Mouse (Mus musculus): ENCODE measurements around the gene Elavl1.
"Not testable (repeated sequence)": the region's sequence is repeated elsewhere in the genome, so short reads cannot be mapped to it uniquely, and the experiment has no call there.

Gene Elavl1

DNA sequence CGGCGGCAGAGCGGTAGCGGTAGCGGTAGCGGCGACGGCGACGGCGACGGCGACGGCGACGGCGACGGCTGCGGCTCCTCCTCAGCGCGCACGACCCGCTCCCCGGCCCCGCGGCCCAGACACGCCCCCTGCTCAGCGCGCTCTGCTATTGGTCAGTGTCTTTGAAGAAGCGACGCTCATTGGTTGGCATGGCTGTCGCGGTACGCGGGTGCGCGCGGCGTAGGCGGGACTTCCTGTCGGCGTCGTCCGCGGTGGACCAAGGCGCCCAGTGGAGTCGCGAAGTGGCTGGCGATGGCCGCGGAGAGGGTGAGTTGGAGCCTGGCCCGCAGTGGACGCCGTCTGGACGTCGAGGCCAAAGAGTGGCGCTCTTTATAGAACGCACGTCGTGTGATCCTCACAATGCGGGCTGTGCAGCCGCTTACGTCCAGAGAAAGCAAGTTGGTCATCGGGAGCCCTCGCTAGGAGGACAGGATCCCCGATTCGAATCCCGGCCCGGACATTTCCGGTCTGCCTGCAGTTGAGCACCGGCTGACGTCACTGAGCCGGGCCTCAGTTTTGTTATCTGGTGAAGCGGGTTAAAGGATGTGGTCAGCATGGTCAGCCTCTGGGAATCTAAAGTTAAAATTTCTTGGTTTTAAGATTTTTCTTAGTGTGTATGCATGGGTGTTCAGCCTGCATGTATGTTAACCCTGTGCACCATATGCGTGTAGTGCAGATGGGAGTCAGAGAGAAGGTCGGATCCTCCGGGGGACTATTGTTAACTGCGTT lies at the start of gene Elavl1, which contains the start of gene Ccl25:
TSS of gene Elavl1 (minus strand) at position 431 of the 768 bp plus-strand sequence.
TSS of gene Ccl25 (plus strand) at position 228 of the 768 bp plus-strand sequence.
- peak; percentile 95 to 98 for DNase-seq (ENCODE audit: low spot score in 2 of 2)

DNA sequence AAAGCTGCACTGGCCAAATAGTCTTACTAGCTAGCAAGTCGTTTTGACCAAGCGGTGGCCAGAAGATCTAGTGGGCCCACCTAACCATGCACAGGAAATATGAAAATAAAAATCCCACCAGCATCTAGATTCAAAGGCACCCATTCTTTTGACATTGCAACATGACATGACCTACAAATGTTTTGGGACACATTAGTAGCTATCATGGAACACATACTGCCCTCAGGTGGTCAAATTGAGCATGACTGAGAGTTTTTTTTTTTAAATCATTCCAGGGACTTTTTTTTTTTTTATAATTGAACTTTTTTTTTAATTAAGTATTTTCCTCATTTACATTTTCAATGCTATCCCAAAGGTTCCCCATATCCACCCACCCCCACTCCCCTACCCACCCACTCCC lies 47.4 kb upstream of the Elavl1 start:
- no peak for DNase-seq (ENCODE audit: low spot score in 2 of 2)

DNA sequence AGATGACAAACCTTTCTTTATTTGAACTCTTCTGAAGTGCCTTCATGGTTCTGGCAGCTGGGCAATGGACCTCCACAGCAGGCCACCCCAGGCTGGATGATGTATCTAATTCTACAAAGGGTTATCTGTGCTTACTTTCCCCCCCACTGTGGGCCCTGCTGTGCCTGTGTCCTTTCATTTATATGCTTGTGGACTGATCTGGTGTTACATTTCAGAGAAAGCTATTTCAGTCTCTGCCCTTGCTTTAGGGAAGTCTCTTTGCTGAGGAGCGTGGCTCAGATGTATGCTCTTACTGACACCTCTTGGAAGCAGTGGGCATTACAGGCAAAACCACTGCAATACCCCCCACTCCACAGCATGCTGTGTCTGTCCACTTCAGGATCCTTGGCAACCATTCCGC lies 44.9 kb upstream of the Elavl1 start:
- no peak for DNase-seq (ENCODE audit: low spot score in 2 of 2)

DNA sequence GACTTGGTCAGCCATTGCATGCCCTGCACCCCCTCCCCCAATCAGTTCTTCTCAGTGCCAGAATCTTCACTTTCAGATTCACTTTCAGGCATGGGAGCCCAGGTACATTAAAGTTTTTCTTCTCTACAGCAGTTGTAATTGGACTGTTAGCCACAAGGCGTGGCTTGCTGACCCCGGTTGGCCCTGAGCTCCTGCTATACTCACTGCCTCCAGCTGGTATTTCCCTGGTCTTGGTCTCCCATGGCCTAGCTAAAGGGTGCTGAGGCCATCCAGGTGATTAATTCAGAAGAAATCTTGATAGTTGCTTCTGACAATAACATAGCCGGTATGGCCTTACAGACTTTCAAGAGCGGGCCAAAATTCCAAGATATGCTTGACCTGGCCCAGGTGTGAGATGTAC lies 43.3 kb upstream of the Elavl1 start:
- DNase-seq (ENCODE audit: low spot score in 2 of 2): no peak

DNA sequence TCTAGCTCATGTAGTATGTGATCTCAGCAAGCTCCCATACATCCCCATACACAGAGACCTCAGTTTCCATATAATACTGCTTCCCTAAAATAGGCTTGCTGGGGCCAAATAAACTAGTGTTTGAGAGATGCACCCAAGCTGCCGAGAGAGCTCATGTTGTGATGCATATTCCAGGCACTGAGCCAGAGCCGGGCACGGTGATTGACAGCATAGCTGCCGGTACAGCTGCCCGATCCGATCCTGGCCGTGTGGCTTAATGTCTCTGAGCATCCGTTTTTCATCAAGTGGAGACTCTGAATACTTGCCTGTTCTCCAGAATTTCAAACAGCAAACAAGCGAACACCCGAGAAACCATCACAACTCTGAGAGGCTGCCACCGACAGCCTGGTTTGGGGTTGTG lies 42.6 kb upstream of the Elavl1 start:
- DNase-seq (ENCODE audit: low spot score in 2 of 2): no peak

DNA sequence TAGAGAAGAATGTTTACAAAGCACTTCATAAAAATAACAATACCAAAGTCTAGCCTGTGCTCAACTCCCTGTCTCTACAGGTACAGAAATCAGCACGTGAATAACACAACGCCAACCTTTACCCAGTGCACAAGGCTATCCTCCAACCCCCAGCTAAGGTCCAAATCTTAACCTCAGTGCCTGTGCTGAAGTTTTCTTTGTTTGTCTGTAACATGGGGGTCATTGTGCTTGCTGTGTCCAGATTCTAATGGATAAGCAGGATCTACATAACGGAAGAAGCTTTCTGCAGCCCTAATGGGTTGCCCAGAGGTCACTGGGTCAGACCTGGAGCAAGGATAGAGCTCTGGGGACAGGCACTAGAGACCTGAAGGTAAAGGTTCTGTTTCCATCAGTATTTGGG lies 41.0 kb upstream of the Elavl1 start:
- no peak for DNase-seq (ENCODE audit: low spot score in 2 of 2)

DNA sequence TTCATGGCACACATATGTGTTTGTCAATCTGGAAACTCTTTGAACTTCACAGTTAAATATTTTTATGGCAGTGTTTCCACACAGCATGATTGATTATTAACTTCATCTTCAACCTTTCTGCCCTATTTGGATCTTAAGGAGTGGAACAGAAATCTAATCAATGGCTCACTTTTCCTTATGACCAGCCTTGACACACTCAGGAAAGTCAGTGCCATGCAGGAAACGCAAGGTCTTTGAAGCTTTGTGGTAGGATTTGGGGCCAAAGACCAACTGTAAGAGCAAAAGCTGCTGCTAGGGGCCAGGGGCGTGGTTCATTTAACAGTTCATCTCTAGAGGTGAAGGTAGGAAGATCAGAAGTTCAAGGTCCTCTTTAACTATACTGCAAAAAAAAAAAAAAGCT lies 35.7 kb upstream of the Elavl1 start:
- no peak for DNase-seq (ENCODE audit: low spot score in 2 of 2)

DNA sequence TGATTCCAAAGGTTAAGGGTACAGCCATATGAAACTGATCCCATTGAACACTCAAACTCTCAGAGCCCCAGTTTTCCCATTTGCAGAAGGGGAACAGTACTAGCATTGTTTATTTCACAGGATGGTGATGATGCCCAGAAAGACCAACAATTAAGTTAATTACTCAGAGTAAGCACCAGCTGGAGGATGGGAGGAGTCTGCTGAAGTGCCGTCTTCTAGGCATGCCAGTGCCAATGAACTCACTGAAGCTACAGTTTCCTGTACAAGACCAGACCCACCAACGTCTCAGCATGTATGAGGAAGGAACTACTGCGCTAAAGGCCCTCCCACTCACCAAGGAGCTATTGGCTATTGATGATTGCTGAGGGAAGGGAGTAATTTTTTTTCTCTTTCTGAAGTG lies 34.1 kb upstream of the Elavl1 start:
- no peak for DNase-seq (ENCODE audit: low spot score in 2 of 2)

DNA sequence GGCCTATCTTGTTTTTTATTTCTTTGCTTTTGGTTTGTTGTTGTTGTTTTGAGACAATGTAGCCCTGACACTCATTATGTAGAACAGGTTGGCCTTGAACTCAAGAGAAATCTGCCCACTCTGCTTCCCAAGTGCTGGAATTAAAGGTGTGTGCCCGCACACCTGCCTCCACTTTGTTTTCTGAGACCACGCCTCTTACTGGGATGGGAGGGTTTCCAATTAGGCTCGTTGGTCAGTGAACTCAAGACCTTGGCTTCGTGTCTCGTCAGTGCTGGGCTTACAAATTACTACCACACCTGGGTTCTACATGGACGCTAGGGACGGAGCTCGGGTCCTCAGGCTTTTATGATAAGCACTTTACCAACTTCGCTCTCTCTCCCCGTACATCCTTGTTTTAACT lies 30.2 kb upstream of the Elavl1 start:
- no peak for DNase-seq (ENCODE audit: low spot score in 2 of 2)

DNA sequence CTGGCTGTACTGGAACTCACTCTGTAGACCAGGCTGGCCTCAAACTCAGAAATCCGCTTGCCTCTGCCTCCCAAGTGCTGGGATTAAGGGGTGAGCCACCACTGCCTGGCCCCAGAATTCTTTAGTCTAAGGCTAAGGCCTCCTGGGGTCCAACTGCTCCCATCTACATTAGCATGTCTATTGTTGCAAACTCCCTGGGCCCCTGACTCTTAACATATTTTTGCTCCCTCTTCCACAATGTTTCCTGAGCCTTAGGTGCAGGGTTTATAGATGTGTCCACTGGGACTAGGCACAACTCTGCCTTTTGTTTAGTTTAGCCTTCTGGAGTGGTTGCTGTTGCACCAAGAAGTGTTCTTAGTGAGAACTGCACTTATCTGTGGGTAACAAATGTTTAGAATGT lies 29.3 kb upstream of the Elavl1 start:
- no peak for DNase-seq (ENCODE audit: low spot score in 2 of 2)

DNA sequence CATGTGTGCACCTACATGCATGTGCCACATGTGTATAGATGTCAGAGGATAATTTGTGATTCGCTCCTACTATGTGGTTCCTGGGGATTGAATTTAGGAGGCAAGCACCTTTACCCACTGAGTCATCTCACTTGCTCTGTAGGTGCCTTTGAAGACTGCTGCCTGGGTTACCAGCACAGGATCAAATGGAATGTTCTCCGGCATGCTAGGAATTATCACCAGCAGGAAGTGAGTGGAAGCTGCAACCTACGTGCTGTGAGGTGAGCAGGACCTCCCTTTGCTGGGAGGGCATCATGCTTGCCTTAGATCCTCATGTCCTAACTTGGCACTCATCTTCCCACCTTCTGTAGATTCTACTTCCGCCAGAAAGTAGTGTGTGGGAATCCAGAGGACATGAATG lies 28.5 kb upstream of the Elavl1 start:
- DNase-seq (ENCODE audit: low spot score in 2 of 2): no peak

DNA sequence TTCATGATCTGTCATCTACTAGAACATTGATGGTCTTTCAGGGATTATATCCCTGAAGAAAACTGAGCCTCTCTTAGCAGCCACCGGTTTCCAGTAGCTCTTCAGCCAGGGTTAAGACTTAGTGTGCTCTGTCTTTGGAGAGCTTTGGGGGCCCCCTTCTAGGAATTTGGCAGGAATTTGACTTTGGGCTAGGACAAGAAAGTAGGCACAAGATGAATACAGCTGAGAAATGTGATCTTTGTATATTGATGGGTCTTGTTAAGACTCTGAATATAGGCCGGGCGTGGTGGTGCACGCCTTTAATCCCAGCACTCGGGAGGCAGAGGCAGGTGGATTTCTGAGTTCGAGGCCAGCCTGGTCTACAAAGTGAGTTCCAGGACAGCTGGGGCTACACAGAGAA lies 27.3 kb upstream of the Elavl1 start:
- DNase-seq (ENCODE audit: low spot score in 2 of 2): not testable (repeated sequence)

DNA sequence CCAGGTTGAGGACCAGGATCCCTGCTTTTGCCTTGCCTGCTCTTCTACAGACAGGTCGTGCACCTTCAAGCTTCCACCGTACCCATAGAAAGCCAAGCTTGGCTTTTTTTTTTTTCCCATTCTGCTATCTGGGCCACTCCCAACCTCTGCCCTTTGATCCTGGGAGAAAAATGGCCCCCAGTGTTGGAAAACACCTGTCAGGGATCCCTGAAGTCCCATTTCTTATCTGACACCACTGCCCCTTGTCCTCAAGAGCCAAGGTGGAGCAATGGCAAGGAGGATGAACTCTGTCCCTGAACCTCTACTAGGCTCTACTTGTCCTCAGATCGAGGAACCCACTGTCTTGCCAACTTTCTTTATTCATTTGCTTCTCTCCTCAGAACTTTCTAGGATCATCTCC lies 25.4 kb upstream of the Elavl1 start:
- DNase-seq (ENCODE audit: low spot score in 2 of 2): no peak

DNA sequence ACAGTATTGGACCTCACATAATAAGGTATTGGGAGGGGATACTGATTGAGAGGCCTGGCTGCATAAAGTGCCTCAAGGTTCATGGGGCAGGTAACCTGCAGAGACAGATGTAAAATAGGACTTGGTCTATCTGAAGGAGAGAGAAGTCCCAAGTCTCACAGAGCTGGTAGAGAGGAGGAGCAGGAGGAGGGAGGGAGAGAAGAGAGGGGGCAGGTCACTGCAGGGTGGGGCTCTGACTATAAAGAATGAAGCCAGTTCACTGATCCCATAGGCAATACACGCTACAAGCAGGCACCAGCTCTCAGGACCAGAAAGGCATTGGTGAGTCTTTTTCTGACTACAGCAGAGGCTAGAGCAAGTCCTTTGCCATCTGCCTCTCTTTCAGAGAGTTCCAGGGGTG lies 24.1 kb upstream of the Elavl1 start:
- no peak for DNase-seq (ENCODE audit: low spot score in 2 of 2)

DNA sequence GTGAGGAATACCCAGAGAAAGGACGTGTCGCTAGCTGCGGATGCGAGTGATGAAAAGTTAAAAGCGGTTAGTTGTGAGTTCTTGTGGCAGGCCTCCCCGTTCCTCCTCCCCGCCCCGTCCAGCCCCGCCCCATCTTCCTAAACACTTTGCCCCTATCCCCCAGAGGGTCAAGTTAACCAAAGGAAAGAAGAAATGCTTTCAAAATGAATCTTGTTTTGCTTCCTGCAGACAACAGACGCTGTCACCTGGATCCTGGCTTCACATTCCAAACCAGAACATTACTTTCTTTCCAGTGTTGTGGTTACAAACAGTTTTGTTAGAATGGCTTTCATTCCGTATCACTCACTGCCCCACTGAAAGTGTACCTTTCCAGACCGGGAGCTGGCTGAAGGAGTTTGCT lies 23.1 kb upstream of the Elavl1 start:
- DNase-seq (ENCODE audit: low spot score in 2 of 2): no peak

DNA sequence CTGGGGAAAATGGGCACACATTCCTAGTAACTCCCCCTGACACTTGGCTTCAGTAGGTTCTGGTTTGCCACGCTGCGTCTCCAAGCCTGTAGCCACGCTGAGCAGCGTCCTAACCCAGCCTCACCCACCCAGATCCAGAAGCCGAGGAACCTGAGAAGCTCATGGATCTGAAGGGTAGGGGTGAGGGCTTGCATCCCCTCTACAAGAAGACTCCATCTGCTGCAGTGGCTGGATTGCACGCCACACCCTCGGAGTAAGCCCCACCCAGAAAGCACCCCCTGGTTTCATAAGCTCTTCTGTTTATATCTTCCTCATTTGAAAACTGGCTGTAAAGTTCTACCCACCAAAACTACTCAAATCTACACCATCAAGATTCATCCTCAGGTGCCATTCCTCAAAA lies 22.4 kb upstream of the Elavl1 start:
- no peak for DNase-seq (ENCODE audit: low spot score in 2 of 2)

DNA sequence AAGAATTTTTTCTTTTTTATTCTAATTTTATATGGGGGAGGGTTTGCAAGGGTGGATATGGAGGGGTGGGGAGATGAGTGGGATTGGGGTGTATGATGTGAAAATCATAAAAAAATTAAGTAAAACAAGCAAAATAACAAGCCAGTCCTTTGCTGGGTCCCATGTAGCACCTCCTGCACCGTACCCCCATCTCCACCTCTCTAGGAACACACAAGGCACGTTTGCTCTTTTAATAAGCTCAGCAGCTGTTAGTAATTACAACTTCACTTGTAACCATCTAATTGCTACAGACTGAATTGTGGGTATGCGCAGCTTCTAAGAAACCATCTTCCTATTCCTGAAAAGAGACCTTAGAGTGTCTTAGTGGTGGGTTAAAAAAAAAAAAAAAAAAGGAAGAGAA lies 15.0 kb upstream of the Elavl1 start:
- no peak for DNase-seq (ENCODE audit: low spot score in 2 of 2)

DNA sequence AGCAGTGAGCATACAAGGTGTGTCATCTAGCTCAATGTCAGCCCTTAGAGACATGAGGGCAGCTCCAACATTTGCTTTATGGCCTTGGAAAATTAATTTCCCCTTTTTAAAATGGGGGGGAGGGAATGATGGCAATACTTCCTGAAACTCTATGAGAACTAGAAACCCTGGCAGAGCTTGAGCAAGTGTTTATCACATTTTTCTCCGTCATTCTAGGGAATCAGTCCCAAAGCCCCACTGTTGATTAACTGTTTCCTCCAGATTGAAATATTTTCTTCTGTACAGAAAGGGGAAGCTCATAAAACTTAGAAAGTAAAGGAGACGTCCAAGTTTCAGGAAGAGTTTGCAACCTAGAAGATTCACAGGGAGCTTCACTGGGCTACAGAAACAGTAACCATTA lies 10.5 kb upstream of the Elavl1 start:
- DNase-seq (ENCODE audit: low spot score in 2 of 2): no peak

DNA sequence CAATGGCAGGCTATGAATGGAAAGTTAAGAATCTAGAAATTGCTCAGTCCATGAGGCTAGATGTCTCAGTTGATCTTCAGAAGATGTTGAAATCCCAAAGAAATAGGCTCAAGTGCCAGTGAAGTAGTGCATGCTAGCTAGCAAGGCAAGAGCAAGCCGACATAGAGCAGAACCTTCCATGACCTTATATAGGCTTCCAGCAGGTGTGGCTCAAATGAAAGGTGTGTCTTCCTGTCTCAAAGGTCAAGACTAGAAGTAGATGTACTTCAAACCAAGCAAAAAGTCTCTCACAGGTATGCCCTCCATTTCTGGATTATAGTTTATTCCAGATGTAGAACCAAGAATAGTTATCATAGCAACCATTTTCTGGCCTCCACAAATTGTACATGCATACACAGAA lies 8.8 kb upstream of the Elavl1 start:
- no peak for DNase-seq (ENCODE audit: low spot score in 2 of 2)

DNA sequence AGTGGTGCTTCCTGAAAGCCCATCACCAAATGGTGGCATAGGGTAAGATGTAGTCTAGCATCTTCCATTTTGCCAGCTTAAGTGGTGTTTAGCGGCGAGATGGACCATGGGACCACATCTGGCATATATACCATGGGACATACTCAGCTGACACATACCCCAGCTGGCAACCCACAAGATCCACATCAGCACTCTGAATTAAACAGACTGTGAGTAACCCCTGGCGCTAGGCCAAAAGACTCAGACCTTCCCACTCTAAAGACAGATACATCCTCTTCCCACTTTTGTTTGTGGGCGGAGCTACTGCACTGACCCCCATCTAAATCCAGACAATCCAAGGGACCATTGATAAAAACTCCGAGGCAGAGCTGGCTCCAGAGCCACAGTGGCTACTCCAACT lies 3.8 kb upstream of the Elavl1 start:
- DNase-seq (ENCODE audit: low spot score in 2 of 2): no peak

DNA sequence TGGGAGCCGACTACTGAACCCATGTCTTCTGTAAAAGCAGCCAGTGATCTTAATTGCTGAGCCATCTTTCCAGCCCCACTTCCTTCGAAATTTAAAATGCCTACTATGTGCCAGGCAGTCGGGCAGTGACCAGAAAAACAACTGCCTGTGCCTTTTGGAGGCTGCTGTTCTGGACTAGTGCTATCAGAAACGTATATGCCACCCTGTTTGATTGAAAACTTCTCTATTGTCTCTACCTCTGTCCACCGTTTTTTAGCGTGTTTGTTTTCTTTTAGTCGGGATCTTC lies 481 bp upstream of the Elavl1 start:
- DNase-seq (ENCODE audit: low spot score in 2 of 2): no peak

DNA sequence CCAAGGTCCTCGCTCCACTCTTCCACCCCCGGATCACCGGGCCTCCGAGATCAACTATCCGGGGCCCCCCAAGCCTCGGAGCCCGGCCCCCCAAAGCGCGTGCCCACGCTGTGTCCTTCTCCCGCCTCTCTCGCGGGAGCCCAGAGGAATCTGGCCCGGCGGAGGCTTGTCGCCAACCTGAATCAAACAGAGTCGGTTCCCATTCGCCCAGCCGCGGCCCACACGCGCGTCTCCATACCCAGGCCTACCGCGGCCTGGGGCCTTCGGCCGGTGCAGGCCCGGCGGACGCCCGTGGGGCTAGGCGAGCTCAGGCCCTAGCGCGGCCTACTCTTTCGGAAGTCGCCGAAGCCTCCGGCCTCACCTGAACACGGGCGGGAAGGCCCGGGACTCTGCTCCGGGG lies 688 bp downstream of the Elavl1 start:
- DNase-seq (ENCODE audit: low spot score in 2 of 2): peak; percentile 58 to 60

DNA sequence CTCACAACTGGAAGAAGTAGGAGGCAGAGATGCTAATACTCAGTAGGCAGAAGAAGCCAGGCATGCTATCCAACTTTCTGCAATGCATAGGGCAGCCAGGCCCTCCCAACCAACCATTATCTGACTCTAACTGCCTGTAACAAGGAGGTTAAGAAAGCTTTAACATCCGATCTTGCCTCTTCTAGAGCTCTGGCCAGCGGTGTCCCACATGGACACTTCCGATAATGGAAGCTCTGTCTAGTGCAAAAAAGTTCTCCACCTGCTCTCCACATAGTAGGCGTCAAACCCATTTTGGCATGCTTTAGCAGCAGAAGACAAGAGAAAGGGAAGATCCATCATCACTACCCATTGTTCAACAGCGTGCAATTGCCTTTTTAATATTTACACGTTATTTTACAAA lies 1.3 kb downstream of the Elavl1 start:
- no peak for DNase-seq (ENCODE audit: low spot score in 2 of 2)

DNA sequence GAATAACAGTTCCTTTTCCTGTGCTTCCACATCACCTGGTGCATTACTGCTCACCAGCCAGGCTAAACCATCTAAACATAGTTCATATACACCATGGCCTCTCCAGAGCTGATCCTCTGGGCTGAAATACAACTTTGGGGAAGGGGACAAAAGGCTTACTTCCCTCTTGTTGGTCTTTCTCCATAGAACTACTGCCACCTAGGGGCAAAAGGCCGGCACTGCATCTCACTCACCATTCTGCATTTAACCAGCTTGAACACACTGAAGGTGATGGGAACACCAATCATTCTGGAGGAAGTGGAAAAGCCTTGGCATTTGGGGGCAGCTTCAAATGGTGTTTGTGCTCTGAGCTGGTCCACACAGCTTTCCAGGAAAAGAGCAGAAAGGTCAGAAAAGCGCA lies 2.7 kb downstream of the Elavl1 start:
- DNase-seq (ENCODE audit: low spot score in 2 of 2): peak; percentile 63 to 86
